Mouse (Mus musculus) CH12F3 (cell line): ENCODE measurements around the gene Cmtm1.
"Not testable (repeated sequence)": the region's sequence is repeated elsewhere in the genome, so short reads cannot be mapped to it uniquely, and the experiment has no call there.

Source experiments
- in situ Hi-C: fragments of 300-500 bp; cut with MboI; formaldehyde crosslinking; loops from 2 replicates; pipeline ENCODE4 v1.14.3; 2020; ENCODE audit warnings: low sequenced_read_pairs

Cmtm1 gene

DNA sequence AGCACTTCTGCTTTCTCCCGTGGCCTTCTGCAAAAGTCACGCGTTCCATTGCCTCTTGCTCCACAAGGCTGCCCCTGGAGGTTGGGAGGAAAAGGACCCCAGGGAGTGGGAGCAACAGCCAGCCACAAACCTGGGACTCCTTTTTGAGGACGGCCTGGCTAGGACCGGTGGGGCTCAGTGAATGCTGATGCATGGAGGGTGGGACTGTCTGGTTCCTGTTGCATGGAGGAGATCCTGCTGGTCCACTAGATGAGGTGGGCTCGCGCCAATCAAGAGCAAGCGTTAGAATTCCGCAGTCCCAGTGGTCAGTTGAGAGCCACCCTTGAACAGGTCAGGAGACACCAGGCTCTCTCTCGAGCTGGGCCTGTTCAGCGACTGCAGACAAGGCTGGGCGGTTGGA lies 12.0 kb upstream of the Cmtm1 start, which contains the start of gene Cmtm2b:
TSS of gene Cmtm2b (plus strand) at position 301 of the 400 bp plus-strand sequence.
- in situ Hi-C loops: not testable (repeated sequence)

DNA sequence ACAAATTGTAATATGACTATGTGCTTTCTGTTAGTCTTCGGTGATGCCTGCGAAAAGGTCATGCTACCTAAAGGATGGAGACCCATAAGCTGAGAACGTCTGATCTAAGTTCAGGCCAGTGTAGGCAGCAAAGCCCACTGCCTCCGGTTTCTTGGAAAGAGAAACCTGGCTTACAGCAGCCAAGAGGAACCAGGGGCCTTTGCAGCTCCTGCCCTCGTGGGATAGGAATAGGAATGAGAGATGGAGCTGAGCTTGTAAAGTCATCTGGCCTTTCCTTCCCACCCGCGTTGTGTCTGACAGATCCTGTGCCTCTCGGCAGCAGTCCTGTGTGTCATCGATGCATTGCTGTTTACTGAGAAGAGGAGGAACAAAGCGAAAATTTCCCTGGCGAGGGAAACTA lies 11.3 kb upstream of the Cmtm1 start, which contains the start of gene Gm11020:
TSS of gene Gm11020 (plus strand) at position 301 of the 400 bp plus-strand sequence.
- in situ Hi-C loops: not testable (repeated sequence)

DNA sequence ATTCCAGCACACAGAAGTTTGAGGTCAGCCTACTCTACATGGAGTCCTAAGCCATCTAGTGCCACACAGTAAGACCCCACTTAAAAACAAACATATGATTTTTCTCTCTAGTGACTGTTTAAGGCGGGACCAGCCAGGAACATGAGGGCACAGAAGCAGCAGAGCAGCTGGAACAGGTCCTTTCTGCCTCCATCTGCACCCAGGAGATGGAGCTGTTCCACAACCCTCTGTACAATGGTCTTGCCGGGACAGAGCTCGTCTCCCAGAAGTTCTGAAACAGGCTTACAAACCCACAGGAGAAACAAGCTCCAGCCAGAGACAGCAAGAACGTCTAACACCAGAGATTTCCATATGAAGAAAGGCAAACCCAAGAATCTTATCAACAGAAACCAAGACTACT lies 3.4 kb upstream of the Cmtm1 start:
- in situ Hi-C loops: no loop called here

DNA sequence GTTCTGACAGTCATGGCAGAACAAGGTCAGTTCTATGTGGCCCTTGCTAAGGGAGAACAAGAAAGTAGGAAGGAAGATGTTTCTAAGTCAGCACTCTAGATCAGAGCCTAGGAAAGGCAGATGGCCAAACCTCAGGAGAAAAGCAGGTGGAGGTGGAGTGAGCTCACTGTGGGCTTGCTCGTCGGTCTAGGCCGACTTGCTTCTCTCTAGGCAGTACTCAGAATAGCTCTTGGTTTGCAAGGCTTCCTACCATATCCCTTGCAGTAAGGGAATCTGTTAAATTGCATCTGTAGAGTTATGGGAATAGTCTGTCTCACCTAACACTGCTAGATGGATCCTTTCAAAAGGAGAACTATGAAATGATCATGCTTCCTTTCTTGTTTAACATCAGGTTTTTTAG lies 2.1 kb upstream of the Cmtm1 start:
- in situ Hi-C loops: not testable (repeated sequence)

DNA sequence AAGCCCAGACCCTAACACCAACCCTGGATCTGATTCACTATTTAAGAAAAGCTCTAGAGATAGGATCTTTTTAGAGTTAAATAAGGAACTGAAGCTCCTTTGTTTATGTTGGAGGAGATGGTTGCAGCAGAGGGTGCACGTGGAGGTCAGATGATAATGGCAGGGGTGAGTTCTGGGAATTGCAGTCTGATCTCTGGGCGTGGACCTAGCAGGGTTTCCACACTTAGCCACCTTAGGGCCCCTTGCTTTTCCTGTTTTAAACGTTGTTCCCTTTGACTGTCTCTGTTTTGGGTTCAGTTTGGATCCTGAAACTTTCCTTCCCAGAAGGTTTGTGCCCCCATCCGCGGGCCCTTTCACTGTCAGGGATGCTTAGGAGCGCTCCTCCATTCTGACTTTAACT lies 1.6 kb downstream of the Cmtm1 start:
- in situ Hi-C loops: not testable (repeated sequence)

DNA sequence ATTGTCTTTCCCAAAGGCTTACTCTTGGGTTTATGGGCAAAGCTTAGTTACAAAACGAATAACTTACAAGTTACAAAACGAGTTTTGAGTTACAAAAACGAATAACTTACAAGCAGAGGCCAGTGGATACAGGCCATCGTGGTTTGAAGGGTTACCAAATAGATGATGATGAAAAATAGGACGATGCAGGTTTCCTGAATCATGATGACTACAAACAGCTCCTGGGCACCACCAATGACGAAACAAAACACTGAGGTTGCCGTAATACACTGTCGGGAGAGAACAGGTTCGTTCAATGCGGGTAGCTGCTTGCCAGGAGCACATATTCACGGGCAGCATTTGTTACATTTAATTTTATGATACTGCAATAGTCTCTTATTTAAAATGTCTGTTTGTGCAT lies 5.0 kb downstream of the Cmtm1 start:
- in situ Hi-C loops: no loop called here

DNA sequence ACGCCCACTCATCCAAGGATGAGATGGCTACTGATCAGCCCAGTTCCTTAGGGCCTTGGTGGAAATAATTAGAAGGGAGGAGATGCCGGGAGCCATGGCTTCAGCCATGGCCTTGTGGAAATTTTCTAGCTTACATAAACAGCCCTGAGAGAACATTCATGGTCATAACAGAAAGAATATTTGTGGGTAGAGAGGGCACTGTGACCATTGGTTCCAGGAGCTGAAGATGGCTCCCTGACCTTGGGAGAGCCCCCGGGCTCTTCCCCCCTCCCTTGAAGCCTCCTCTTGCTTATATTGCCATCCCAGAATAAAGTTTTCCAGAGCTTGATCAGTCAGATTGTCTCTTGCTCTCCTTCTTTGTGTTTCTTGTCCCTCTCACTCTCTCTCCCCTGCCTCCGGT lies 7.4 kb downstream of the Cmtm1 start:
- in situ Hi-C loops: not testable (repeated sequence)

DNA sequence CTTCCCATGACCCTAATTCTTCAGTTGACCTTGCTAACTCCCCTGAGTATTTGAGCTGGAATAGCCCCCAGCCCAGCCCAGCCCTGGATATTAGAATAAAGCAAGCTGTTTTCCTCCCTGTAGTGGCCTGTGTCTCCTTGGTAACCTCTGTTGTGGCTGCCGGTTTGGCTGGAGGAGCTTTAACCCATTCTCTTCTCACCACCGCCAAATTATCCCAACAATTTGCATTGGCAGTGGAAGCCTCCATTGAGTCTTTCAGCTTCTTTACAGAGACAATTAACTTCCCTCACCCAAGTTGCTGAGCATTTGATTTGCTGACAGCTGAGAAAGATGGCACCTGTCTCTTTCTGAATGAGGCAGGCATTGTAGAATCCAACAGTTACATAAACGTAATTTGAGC lies 8.4 kb downstream of the Cmtm1 start:
- in situ Hi-C loops: not testable (repeated sequence)

DNA sequence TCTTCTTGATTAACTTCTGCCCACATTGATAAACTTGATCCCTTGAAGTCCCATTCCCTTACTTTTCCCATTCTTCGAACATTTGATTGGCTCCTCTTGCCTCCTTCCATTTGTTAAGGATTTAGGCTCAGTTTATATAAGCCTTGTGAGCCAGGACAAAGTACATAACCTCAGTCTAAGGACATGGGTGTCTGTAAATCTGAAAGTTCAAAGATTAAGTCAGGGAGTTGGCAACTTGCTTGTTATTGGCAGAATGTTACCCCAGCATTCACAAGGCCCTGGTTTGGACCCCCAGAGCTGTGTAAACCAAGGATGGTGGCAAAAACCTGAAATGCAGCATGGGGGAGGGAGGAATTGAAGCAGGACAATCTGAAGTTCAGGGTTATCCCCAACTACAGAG lies 15.5 kb downstream of the Cmtm1 start:
- in situ Hi-C loops: no loop called here

DNA sequence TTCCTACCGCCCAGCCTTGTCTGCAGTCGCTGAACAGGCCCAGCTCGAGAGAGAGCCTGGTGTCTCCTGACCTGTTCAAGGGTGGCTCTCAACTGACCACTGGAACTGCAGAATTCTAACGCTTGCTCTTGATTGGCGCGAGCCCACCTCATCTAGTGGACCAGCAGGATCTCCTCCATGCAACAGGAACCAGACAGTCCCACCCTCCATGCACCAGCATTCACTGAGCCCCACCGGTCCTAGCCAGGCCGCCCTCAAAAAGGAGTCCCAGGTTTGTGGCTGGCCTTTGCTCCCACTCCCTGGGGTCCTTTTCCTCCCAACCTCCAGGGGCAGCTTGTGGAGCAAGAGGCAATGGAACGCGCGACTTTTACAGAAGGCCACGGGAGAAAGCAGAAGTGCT lies 16.9 kb downstream of the Cmtm1 start, which contains the start of gene Cmtm2a:
TSS of gene Cmtm2a (minus strand) at position 101 of the 400 bp plus-strand sequence.
- in situ Hi-C loops: not testable (repeated sequence)

DNA sequence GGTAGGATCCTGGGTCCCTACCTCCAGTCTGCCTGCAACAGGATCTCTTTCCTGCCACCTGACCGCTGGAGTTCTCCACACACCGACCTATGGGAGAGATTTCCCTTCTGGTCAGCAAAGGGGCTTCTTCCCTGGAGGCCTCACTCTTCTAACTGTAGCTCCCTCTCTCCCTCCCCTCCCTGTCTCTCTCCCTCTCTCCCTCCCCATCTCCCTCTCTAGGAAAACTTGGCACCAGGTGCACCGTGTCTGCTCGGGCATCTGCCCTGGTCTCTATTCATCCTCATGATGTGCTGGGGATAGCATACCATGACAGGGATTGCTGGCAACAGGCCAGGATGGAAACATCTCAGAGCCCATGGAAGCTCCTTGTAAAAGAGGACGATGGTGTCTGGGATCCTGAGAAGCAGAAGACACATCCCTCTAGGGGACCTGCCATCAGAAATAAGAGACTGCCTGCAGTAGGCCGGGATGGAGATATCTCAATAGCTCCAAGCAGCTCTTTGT lies 41.0 kb downstream of the Cmtm1 start:
- in situ Hi-C loops: no loop called here

DNA sequence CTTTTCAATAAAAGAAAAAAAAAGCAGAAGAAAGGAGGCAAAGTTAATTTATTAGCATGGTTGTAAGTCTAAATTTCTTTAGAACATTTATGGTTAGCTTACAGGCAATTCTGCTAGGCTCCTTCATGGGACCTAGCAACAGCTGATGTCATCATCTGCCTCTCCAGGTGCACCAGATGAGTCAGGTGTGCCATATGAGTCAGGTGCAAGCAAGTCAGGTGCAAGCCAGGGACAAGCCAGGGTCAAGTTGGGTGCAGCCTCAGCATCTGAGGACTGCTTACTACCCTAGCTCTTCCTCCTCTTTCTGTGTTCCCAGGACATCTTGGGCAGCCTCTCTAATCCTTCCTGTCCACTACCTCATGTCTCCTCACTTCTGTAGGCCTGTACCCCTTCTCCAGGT lies 41.6 kb downstream of the Cmtm1 start:
- in situ Hi-C loops: no loop called here

DNA sequence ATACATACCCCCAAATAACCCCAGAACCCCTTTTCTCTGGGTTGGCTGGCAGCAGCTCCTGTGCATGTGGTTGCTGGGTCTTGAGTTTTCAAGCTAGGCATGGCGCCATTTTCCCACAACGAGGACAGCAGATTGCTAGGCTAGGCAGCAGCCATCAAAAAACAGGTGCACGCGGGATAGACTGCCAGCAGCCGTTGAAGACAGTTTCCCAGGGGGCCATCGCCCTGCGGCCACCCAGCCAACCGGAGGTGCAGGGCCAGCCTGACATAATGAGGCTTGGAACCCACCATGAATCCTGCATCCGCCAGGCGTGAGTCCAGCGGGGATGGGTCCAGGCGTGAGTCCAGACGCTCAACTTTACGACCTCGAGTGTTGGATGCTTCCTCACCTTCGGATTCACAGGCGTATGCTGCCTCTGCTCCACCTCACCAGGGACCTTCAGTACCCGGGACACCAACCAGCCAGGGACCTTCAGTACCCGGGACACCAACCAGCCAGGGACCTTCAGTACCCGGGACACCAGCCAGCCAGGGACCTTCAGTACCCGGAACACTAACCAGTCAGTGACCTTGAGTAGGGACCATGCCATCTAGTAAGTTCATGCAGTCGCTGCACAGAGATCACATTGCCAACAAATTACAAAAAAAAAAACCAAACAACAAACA lies 45.5 kb downstream of the Cmtm1 start:
- in situ Hi-C loops: not testable (repeated sequence)

DNA sequence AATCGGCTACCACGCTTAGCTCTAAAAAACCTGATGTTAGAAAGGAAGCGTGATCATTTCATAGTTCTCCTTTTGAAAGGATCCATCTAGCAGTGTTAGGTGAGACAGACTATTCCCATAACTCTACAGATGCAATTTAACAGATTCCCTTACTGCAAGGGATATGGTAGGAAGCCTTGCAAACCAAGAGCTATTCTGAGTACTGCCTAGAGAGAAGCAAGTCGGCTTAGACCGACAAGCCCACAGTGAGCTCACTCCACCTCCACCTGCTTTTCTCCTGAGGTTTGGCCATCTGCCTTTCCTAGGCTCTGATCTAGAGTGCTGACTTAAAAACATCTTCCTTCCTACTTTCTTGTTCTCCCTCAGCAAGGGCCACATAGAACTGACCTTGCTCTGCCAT lies 48.1 kb downstream of the Cmtm1 start:
- in situ Hi-C loops: not testable (repeated sequence)

DNA sequence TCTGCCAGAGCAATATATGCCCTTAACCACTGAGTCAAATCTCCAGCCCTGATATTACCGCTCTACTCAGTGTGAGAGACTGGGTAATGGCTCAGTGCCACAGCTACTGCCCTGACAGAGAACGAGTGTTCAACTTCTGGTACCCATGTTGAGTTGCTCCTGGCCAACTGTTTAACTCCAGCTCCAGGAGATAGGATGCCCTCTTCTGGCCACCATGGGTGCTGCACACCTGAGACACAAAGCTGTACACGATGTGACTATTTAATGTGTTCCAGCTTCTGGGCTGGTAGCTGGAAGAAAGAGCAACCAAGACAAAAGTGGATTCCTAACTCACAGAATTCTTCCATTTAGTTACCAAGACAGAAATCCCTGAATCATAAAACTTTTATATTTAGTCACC lies 56.9 kb downstream of the Cmtm1 start:
- in situ Hi-C loops: no loop called here

DNA sequence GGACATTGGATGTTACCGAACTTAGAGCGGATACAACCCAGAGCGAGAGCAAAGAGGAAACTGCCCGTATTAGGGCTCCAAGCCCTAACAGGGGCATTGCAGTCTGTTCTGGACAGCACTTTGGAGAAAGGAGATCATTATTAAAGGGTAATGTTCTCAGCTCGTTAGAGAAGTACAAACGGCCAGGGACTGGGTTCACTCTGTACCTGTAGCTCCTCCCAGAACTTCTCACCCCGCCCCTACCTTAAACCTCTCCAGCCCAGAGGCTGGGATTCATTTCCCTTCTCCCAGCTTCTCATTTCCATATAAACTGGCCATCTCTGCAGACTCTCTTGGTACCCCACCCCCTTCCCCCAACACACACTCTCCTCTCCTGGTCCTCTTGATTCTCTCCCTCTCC lies 58.5 kb downstream of the Cmtm1 start:
- in situ Hi-C loops: no loop called here

DNA sequence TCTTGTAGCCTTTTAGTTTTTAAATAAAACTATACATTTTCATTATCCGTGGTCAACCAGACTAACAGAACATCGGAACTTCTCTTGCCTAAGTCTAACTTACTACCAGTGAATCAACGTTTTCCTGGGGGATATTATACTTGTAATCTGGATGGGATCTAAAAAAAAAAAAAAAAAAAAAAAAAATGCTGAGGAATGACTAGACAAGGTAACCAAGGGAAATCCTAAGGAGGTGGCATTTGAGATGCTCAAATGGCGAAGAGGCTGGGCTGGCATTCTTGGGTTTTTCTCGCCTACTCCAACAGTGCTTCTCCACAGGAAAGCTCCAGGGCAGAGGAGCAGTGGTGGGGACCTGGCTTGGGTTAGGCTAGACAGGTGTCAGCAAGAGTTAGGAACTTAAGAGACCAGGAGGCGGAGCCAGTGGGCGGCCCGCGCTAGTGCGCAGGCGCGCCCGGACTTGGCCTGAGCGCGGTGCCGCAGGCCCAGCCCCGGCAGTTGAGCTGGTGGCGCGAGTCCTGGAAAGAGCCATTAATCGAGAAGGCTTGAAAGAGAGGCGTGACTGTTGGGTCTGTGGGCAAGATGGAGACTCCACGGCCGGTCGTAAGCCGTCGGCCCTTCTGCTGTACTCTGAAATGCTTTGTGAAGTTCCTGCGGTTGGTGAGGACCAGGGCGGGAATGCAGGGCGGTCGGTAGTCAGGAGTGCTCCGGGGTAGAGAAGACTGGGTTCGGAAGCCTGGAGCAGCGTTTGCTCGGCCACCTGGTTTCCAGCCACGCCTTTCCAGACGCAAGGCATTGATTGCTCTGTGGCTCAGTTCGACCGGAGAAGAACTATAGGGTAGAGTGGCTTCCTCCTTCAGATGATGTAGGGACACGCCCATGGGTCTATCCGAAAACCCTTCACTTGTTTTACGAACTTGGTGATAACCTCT lies 59.2 kb downstream of the Cmtm1 start, which contains the start of gene Cklf:
TSS of gene Cklf (plus strand) at position 423 of the 929 bp plus-strand sequence.
- in situ Hi-C loops: no loop called here

DNA sequence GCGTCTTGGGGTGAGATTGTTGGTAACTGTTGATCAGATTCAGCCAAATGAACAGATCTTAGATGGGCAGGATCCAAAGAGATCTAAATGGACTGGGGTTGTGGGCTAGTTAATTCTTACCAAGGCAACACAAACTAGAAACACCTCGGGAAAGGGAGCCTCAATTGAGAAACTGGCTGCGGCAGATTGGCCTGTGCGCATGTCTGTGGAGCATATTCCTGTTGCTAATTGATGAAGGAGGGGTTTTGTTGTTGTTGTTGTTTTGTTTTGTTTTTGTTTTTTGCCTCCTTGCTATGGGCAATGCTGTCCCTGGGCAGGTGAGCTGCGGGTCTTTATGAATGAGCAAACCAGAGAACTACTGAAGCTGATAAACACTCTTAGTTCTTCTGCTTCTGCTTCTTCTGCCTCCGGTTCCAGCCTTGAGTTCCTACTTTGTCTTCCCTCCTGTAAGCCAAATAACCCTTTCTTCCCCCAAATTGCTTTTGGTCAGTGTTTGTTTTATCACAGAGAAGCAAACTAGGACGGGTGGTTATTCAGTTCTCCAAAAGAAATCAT lies 60.4 kb downstream of the Cmtm1 start:
- in situ Hi-C loops: no loop called here

DNA sequence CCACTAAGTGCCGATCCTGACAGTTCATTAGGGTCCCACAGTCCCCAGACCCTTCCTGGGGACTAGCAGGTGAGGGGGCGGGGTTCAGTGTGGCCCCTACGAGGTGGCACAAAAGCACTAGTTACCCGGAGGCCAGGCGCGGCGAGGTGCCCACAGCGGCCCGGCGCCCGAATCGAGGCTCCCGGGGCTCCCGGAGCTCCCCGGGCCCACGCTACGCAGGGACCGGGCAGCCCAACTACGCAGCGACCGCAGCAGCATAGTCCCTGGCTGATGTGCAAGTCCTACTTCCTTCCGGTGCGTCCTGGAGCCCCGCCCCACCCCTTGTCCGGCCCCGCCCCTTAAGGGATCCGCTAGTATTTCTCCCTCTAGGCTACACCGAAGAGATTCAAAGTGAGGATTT lies 61.7 kb downstream of the Cmtm1 start, which contains the start of gene Tk2:
TSS of gene Tk2 (minus strand) at position 283 of the 400 bp plus-strand sequence.
- in situ Hi-C loops: no loop called here

DNA sequence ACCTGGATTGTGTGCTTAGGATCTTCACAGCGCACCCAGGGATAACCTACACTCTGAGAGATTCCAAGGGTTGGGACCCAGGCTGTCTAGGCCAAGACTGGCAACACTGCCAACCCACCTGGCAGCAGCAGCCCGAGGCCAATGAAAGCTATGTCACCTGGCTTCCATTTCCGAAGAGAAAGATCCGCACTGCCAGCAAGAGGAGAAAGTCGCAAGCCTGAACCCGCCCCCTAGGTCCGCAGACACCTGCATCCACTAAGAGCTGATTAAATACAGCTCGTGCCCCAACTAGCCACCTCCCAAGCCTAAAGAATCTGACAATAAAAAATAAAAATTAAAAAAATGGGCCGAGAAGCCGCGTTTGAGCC lies 62.1 kb downstream of the Cmtm1 start:
- in situ Hi-C loops: no loop called here
